Mouse (Mus musculus) liver, postnatal 0 days (tissue): ENCODE measurements around the gene Tmem135.

Experiments used
- CTCF ChIP-seq: sonication (generic); IDR thresholded peaks from 2 replicates; pipeline ENCODE4 v1.5.1; 2016; ENCODE audit warnings: antibody characterized with exemption, low read depth
- EP300 ChIP-seq: IDR thresholded peaks from 2 replicates; pipeline ENCODE4 v1.6.1; 2016; ENCODE audit warnings: antibody characterized with exemption, low read depth, mild to moderate bottlenecking

GRCm38 (mm10) chr7:89116261-89116664, 287.8 kb downstream of the Tmem135 start:
- TF ChIP-seq CTCF = no peak
- no peak for TF ChIP-seq EP300
